Mouse (Mus musculus) CH12.LX (cell line): ENCODE measurements at regions not wholly inside any gene's neighbourhood (a gene's known extent, or its start where the extent isn't known, plus 50 kb on each side); places are given as distances from the start of the nearest gene placed in this dataset.

Experiments used
- DNase-seq: peaks from one replicate; pipeline ENCODE4 v3.0.0-alpha.2; 2013; ENCODE audit errors: extremely low read depth
- H3K27ac ChIP-seq: 2 replicates; pipeline ENCODE4 v1.5.1; 2012; ENCODE audit warnings: low read depth, mild to moderate bottlenecking, control low read depth, moderate library complexity; ENCODE audit not compliant: insufficient read depth
- H3K27me3 ChIP-seq: replicated peaks from 2 replicates; pipeline ENCODE3; 2012; ENCODE audit warnings: inconsistent platforms
- H3K36me3 ChIP-seq, 2 experiments: replicated peaks in 1 of 2; 2 replicates each; pipeline versions ENCODE3 to v1.6.1; 2012; ENCODE audit warnings: inconsistent platforms in 1 of 2, low read length in 1 of 2, mild to moderate bottlenecking in 1 of 2, mixed read lengths in 1 of 2, moderate library complexity in 1 of 2; ENCODE audit not compliant: control insufficient read depth in 1 of 2, insufficient read depth in 1 of 2
- H3K4me1 ChIP-seq, 2 experiments: 2 replicates each; pipeline ENCODE4 v1.6.1; 2012; ENCODE audit warnings: inconsistent platforms in 1 of 2, moderate library complexity in 1 of 2; ENCODE audit not compliant: insufficient read depth in 2 of 2, control insufficient read depth in 1 of 2
- H3K4me2 ChIP-seq: 2 replicates; pipeline ENCODE4 v1.6.1; 2012; ENCODE audit warnings: low read depth, mild to moderate bottlenecking, control low read depth; ENCODE audit not compliant: poor library complexity, insufficient read depth, severe bottlenecking
- H3K4me3 ChIP-seq, 3 experiments: fragments of 150-350 bp in 1 of 3; sonication (generic) in 1 of 3; replicated peaks in 1 of 3; 2 replicates each; pipeline versions ENCODE3 to v1.5.1; 2011 to 2012; ENCODE audit warnings: low read depth in 2 of 3, low read length in 2 of 3, mild to moderate bottlenecking in 2 of 3, moderate library complexity in 2 of 3, control low read depth in 1 of 3, improper control_type of control experiment in 1 of 3, inconsistent platforms in 1 of 3, mixed read lengths in 1 of 3; ENCODE audit not compliant: poor library complexity in 1 of 3
- H3K79me2 ChIP-seq: replicated peaks from 2 replicates; pipeline ENCODE4 v1.6.1; 2012; ENCODE audit warnings: mild to moderate bottlenecking, moderate library complexity; ENCODE audit not compliant: control insufficient read depth, poor library complexity, insufficient read depth, severe bottlenecking; ENCODE audit errors: extremely low read depth
- H3K9ac ChIP-seq: 2 replicates; pipeline ENCODE4 v1.6.1; 2012; ENCODE audit warnings: low read depth, mild to moderate bottlenecking, control low read depth, moderate library complexity; ENCODE audit not compliant: insufficient read depth
- H3K9me3 ChIP-seq: replicated peaks from 2 replicates; pipeline ENCODE3; 2012; ENCODE audit warnings: low read length, inconsistent platforms, mixed read lengths
- BHLHE40 ChIP-seq: IDR thresholded peaks from 2 replicates; pipeline ENCODE4 v1.6.1; 2011; ENCODE audit warnings: mild to moderate bottlenecking, low read depth, low read length, improper control_type of control experiment
- CHD1 ChIP-seq: IDR thresholded peaks from 2 replicates; pipeline ENCODE4 v1.6.1; 2012; ENCODE audit warnings: low read depth, low read length, improper control_type of control experiment, inconsistent platforms
- CTCF ChIP-seq, 2 experiments: IDR thresholded peaks in 1 of 2; conservative IDR thresholded peaks in 1 of 2; 2 replicates each; pipeline ENCODE4 v1.5.1; 2011 to 2012; ENCODE audit warnings: low read depth in 2 of 2, low read length in 2 of 2, improper control_type of control experiment in 1 of 2, inconsistent platforms in 1 of 2, mild to moderate bottlenecking in 1 of 2, moderate library complexity in 1 of 2
- EP300 ChIP-seq: IDR thresholded peaks from 2 replicates; pipeline ENCODE4 v1.6.1; 2011; ENCODE audit warnings: low read length, improper control_type of control experiment
- ETS1 ChIP-seq: conservative IDR thresholded peaks from 2 replicates; pipeline ENCODE4 v1.6.1; 2012; ENCODE audit warnings: low read depth, mild to moderate bottlenecking, inconsistent platforms, low read length, improper control_type of control experiment, moderate library complexity
- IRF4 ChIP-seq: IDR thresholded peaks from 2 replicates; pipeline ENCODE4 v1.6.1; 2014; ENCODE audit warnings: low read depth, mild to moderate bottlenecking, inconsistent platforms, low read length, improper control_type of control experiment
- JUN ChIP-seq: IDR thresholded peaks from 2 replicates; pipeline ENCODE4 v1.6.1; 2011; ENCODE audit warnings: low read depth, mild to moderate bottlenecking, low read length, improper control_type of control experiment, moderate library complexity; ENCODE audit not compliant: insufficient read depth
- JUND ChIP-seq: conservative IDR thresholded peaks from 2 replicates; pipeline ENCODE4 v1.6.1; 2011; ENCODE audit warnings: low read depth, low read length, improper control_type of control experiment
- KAT2A ChIP-seq: IDR thresholded peaks from 2 replicates; pipeline ENCODE4 v1.6.1; 2012; ENCODE audit warnings: low read length, improper control_type of control experiment, inconsistent platforms; ENCODE audit not compliant: insufficient replicate concordance
- MAFK ChIP-seq: IDR thresholded peaks from 2 replicates; pipeline ENCODE4 v1.6.1; 2011; ENCODE audit warnings: low read length, improper control_type of control experiment; ENCODE audit not compliant: insufficient replicate concordance
- MAX ChIP-seq: IDR thresholded peaks from 2 replicates; pipeline ENCODE4 v1.6.1; 2011; ENCODE audit warnings: low read length, improper control_type of control experiment
- MAZ ChIP-seq: IDR thresholded peaks from 2 replicates; pipeline ENCODE4 v1.6.1; 2012; ENCODE audit warnings: low read depth, mild to moderate bottlenecking, inconsistent platforms, low read length, improper control_type of control experiment, moderate library complexity
- MXI1 ChIP-seq: IDR thresholded peaks from 2 replicates; pipeline ENCODE4 v1.6.1; 2011; ENCODE audit warnings: mild to moderate bottlenecking, low read depth, low read length, improper control_type of control experiment
- MYC ChIP-seq: IDR thresholded peaks from 2 replicates; pipeline ENCODE4 v1.6.1; 2011; ENCODE audit warnings: low read depth, mild to moderate bottlenecking, improper control_type of control experiment, low read length
- PAX5 ChIP-seq: IDR thresholded peaks from 2 replicates; pipeline ENCODE4 v1.6.1; 2012; ENCODE audit warnings: low read length, inconsistent platforms, mixed read lengths
- POLR2A ChIP-seq: IDR thresholded peaks from 2 replicates; pipeline ENCODE4 v1.6.1; 2011; ENCODE audit warnings: low read depth, mild to moderate bottlenecking, improper control_type of control experiment, low read length
- POLR2AphosphoS2 ChIP-seq: IDR thresholded peaks from 2 replicates; pipeline ENCODE4 v1.6.1; 2011; ENCODE audit warnings: low read depth, low read length, improper control_type of control experiment
- RAD21 ChIP-seq: IDR thresholded peaks from 2 replicates; pipeline ENCODE4 v1.6.1; 2011; ENCODE audit warnings: low read depth, mild to moderate bottlenecking, low read length, improper control_type of control experiment, moderate library complexity
- RCOR1 ChIP-seq: conservative IDR thresholded peaks from 2 replicates; pipeline ENCODE4 v1.6.1; 2012; ENCODE audit warnings: low read depth, mild to moderate bottlenecking, inconsistent platforms, low read length, improper control_type of control experiment
- SIN3A ChIP-seq: IDR thresholded peaks from 2 replicates; pipeline ENCODE4 v1.6.1; 2012; ENCODE audit warnings: low read length, improper control_type of control experiment, inconsistent platforms
- SMC3 ChIP-seq: IDR thresholded peaks from 2 replicates; pipeline ENCODE4 v1.6.1; 2011; ENCODE audit warnings: low read depth, low read length, improper control_type of control experiment
- TBP ChIP-seq: conservative IDR thresholded peaks from 2 replicates; pipeline ENCODE4 v1.6.1; 2011; ENCODE audit warnings: low read depth, low read length, improper control_type of control experiment
- TCF12 ChIP-seq: IDR thresholded peaks from 2 replicates; pipeline ENCODE4 v1.6.1; 2014; ENCODE audit warnings: low read depth, mild to moderate bottlenecking, inconsistent platforms, low read length, improper control_type of control experiment
- UBTF ChIP-seq: IDR thresholded peaks from 2 replicates; pipeline ENCODE4 v1.6.1; 2012; ENCODE audit warnings: low read depth, mild to moderate bottlenecking, inconsistent platforms, low read length, improper control_type of control experiment, moderate library complexity
- USF1 ChIP-seq: IDR thresholded peaks from 2 replicates; pipeline ENCODE4 v1.6.1; 2014; ENCODE audit warnings: low read depth, mild to moderate bottlenecking, inconsistent platforms, low read length, improper control_type of control experiment
- USF2 ChIP-seq: conservative IDR thresholded peaks from 2 replicates; pipeline ENCODE4 v1.6.1; 2011; ENCODE audit warnings: low read depth, low read length, improper control_type of control experiment
- ZC3H11A ChIP-seq: IDR thresholded peaks from 2 replicates; pipeline ENCODE4 v1.6.1; 2012; ENCODE audit warnings: low read depth, mild to moderate bottlenecking, inconsistent platforms, low read length, improper control_type of control experiment
- ZKSCAN1 ChIP-seq: IDR thresholded peaks from 2 replicates; pipeline ENCODE4 v1.6.1; 2012; ENCODE audit warnings: low read depth, inconsistent platforms, low read length, improper control_type of control experiment, borderline replicate concordance
- ZNF384 ChIP-seq: IDR thresholded peaks from 2 replicates; pipeline ENCODE4 v1.6.1; 2012; ENCODE audit warnings: low read depth, low read length, improper control_type of control experiment, inconsistent platforms
- dilution Hi-C: fragments of 300-500 bp; cut with MboI; formaldehyde crosslinking; loops from 2 replicates; pipeline ENCODE4 v1.14.3; 2020; ENCODE audit warnings: low sequenced_read_pairs; ENCODE audit not compliant: extremely low pct_unique_long_range_greater_than_20kb, extremely low pct_ligation_motif_present
- in situ Hi-C: fragments of 300-500 bp; cut with MboI; formaldehyde crosslinking; loops from 3 replicates; pipeline ENCODE4 v1.14.3; 2019; ENCODE audit warnings: low sequenced_read_pairs, low pct_ligation_motif_present, low pct_unique_long_range_greater_than_20kb, mixed read lengths

DNA sequence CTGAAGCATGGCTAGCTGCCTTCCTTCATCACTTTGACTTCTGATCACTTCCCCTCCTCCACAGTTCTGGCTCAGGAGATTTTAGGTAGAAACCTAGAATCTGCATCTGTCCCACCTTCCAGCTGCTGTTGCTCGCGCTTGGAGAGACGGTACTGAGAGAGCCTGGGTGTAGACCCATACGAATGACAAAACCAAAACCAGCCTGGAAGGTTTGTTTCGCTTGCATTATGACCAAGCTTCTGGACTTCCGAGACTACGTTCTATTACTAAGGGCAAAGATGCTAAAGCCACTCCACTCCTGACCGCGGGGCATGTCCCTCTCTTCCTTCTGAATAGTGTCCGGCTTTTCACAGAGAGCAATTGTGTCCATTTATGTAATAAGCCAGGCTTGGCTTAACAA lies 180.9 kb downstream of the Tmem26 start:
- no peak overlapping the region for H3K9ac ChIP-seq
- no peak overlapping the region for H3K27ac ChIP-seq
- TF ChIP-seq BHLHE40 (no peak), JUND (no peak; the same call in 1 of the 2 replicates), MXI1 (no peak), ZC3H11A (no peak), USF1 (no peak), POLR2A (no peak), IRF4 (peak; percentile 73), EP300 (peak; percentile 61; the same call in 1 of the 2 replicates), MAX (no peak)
- H3K27me3 ChIP-seq: no peaks in the 10 kb centered on the region
- DNase-seq: no peak
- dilution Hi-C loops (no loop called here), in situ Hi-C loops (loop anchor here (25.0 kb wide), 1 partner anchor 408 kb away; no protein-coding TSS in a partner anchor)
- H3K9me3 ChIP-seq: no peaks in the 10 kb centered on the region
- peak overlapping the region; percentile 64 for H3K4me2 ChIP-seq
- H3K79me2 ChIP-seq: no peaks in the 10 kb centered on the region
- H3K4me3 ChIP-seq: no peak overlapping the region
- H3K36me3 ChIP-seq: no peaks in the 10 kb centered on the region
- peaks cover 0 to 3% of the 10 kb centered on the region in 2 experiments; a peak in 1 of 4 replicates for H3K4me1 ChIP-seq

DNA sequence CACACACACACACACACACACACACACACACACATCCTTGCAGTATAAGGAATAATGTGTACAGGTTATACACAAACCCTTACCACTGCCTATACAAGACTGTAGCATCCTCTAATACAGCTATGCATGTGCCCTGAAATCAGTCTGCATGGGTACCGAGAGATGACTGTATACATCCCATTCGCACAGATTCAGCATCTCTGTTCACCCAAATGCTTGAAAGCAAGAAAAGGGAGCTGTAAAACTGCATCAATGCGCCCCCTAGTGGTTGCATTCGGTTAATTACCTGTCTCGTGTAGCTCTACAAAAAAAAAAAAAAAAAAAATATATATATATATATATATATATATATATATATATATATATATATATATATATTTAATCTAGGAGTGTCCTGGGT lies 184.8 kb downstream of the Tmem26 start:
- Histone ChIP-seq H3K4me1 (peaks cover 0 to 3% of the 10 kb centered on the region in 2 experiments; a peak in 1 of 4 replicates), H3K4me2 (no peak overlapping the region), H3K27me3 (no peaks in the 10 kb centered on the region), H3K9ac (no peak overlapping the region), H3K4me3 (no peak overlapping the region), H3K79me2 (no peaks in the 10 kb centered on the region), H3K36me3 (no peaks in the 10 kb centered on the region), H3K9me3 (no peaks in the 10 kb centered on the region), H3K27ac (no peak overlapping the region)
- in situ Hi-C loops: loop anchor here (25.0 kb wide), 1 partner anchor 404 kb away; no protein-coding TSS in a partner anchor
- TF ChIP-seq MAZ: no peak
- no peak for TF ChIP-seq PAX5
- no peak for TF ChIP-seq EP300
- peak; percentile 42 for TF ChIP-seq SMC3
- no peak for TF ChIP-seq TBP
- TF ChIP-seq JUND: no peak
- no peak for TF ChIP-seq KAT2A
- no peak for TF ChIP-seq MAFK
- TF ChIP-seq JUN: no peak
- TF ChIP-seq RCOR1: no peak
- no peak for TF ChIP-seq POLR2AphosphoS2
- no peak for TF ChIP-seq USF2
- TF ChIP-seq UBTF: no peak
- TF ChIP-seq MXI1: no peak
- TF ChIP-seq ZKSCAN1: no peak
- TF ChIP-seq RAD21: peak; percentile 47
- TF ChIP-seq ETS1: no peak
- TF ChIP-seq CHD1: no peak
- TF ChIP-seq ZNF384: peak; percentile 83
- TF ChIP-seq BHLHE40: no peak
- TF ChIP-seq SIN3A: no peak
- TF ChIP-seq TCF12: no peak
- TF ChIP-seq ZC3H11A: no peak
- no peak for TF ChIP-seq MYC
- TF ChIP-seq CTCF (conservative IDR thresholded peaks at IDR 0.05 in 1 of 2, IDR thresholded peaks at IDR 0.05 in 1 of 2; ENCODE audit: low read depth in 2 of 2, low read length in 2 of 2): peak; percentile 27 to 58; a peak in 2 of 4 replicates
- dilution Hi-C loops: no loop called here
- DNase-seq: peak; percentile 75
